Mouse (Mus musculus) kidney, embryonic 14.5 days (tissue): ENCODE results near the gene Dhdds. TPM values are rescaled to one million over a fixed set of nuclear protein-coding genes. Genes with fewer than 3 reads are reported as not detected.
A peak's percentile ranks its signal among the peaks of the same experiment; 100 is the strongest.

Source experiments
- ATAC-seq: fragments of 200-750 bp; cut with Nextera tagmentation; 2 replicates; pipeline ENCODE4 v1.8.0; 2017; ENCODE audit warnings: moderate number of reproducible peaks, mild to moderate bottlenecking, moderate TSS enrichment, moderate library complexity; ENCODE audit not compliant: low FRiP score, low TSS enrichment
- H3K27ac ChIP-seq: fragments of 300-500 bp; sonication (generic); 2 replicates; pipeline ENCODE4 v1.5.1; 2014; ENCODE audit warnings: low read depth, mild to moderate bottlenecking, low read length, moderate library complexity, mixed read lengths
- H3K27me3 ChIP-seq: fragments of 300-500 bp; sonication (generic); 2 replicates; pipeline ENCODE4 v1.6.1; 2014; ENCODE audit warnings: mild to moderate bottlenecking, low read length; ENCODE audit not compliant: control insufficient read depth, insufficient read depth
- H3K36me3 ChIP-seq: fragments of 300-500 bp; sonication (generic); 2 replicates; pipeline ENCODE4 v1.6.1; 2014; ENCODE audit warnings: low read length, mixed read lengths; ENCODE audit not compliant: control insufficient read depth, insufficient read depth
- H3K4me1 ChIP-seq: fragments of 300-500 bp; sonication (generic); 2 replicates; pipeline ENCODE4 v1.6.1; 2014; ENCODE audit warnings: low read length, mixed read lengths; ENCODE audit not compliant: control insufficient read depth, insufficient read depth
- H3K4me2 ChIP-seq: fragments of 300-500 bp; sonication (generic); replicated peaks from 2 replicates; pipeline ENCODE4 v1.6.1; 2014; ENCODE audit warnings: low read depth, mild to moderate bottlenecking, low read length
- H3K4me3 ChIP-seq: fragments of 300-500 bp; sonication (generic); 2 replicates; pipeline ENCODE4 v1.5.1; 2014; ENCODE audit warnings: mild to moderate bottlenecking, low read length
- H3K9ac ChIP-seq: fragments of 300-500 bp; sonication (generic); 2 replicates; pipeline ENCODE4 v1.6.1; 2014; ENCODE audit warnings: low read depth, mild to moderate bottlenecking, low read length, moderate library complexity
- H3K9me3 ChIP-seq: fragments of 300-500 bp; sonication (generic); 2 replicates; pipeline ENCODE4 v1.6.1; 2016; ENCODE audit warnings: low read length; ENCODE audit not compliant: control insufficient read depth
- WGBS: fragments of 180-500 bp; shearing (Covaris S2); extraction: QIAGEN DNeasy Blood & Tissue Kit; methylation state at CpG from one replicate; pipeline ENCODE4 v1.1.7; 2014; 5-methylcytosine and 5-hydroxymethylcytosine counted together
- polyA plus RNA-seq: library from polyadenylated mRNA; unstranded; fragments of >200 nt; fragmentation: Nextera tagmentation; extraction: Ambion mirVana; gene quantifications from 2 replicates; pipeline ENCODE4 v1.2.1, GENCODE M21; 2014

Gene Dhdds
- polyA plus RNA-seq, 1 experiment from 2014 or later = 42.9 TPM

DNA sequence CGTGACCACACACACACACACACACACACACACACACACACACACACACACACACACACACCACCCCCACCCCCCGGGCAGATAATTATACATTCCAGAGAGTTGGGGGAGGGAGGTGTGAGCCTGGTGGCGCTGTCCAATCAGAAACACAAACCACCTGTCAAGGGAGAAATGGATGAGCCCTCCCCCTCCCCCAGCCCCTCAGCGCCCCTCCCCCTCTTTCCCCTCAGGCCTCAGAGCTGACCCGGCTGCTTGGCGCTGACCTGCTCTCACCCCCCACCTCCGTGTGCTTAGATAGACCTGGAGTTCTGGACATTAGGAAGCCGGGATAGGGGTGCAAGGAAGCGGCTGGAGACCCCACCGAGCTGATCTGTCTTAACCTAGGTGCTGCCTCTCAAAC, 18.5 kb upstream of the Dhdds start:
- Histone ChIP-seq H3K27ac (no peak overlapping the region), H3K27me3 (peaks cover 21% of the 10 kb centered on the region), H3K4me3 (no peak overlapping the region)

DNA sequence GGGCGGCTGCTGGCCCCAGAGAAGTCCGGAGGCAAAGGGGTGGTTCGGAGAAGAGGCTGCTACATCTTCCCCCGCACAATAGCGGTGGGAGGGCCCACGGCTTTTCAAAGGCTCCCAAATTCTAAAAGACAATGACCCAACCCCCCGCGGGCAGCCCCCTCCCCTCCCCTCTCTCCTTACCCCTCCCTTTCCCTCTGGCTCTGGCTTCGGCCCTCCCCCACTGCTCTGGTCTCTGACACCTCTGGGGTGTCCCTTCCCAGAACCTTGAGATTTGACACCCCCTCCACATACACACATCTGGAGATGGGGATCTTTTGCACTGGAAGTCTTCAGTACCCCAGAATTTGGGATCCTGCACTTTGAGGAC, 18.0 kb upstream of the Dhdds start, which contains the start of gene Lin28a:
Gene Lin28a, minus strand, starts transcription at position 63 of the 367 bp plus-strand sequence.
- H3K4me1 ChIP-seq = peaks cover 30% of the 10 kb centered on the region
- no peak within 1 kb of the TSS for H3K27ac ChIP-seq
- no peaks in the 10 kb centered on the region for H3K36me3 ChIP-seq
- H3K4me2 ChIP-seq = peak within 1 kb of the TSS; percentile 47
- WGBS = 0% methylated on average over 9 of the region's 9 CpGs
- H3K27me3 ChIP-seq = peaks cover 21% of the 10 kb centered on the region
- H3K9ac ChIP-seq = no peak within 1 kb of the TSS
- no peaks in the 10 kb centered on the region for H3K9me3 ChIP-seq
- no peak for ATAC-seq
- peak within 1 kb of the TSS; percentile 22 for H3K4me3 ChIP-seq

More for the DNA sequence above, 18.5 kb upstream of the Dhdds start:
- no peaks in the 10 kb centered on the region for H3K9me3 ChIP-seq
- no peaks in the 10 kb centered on the region for H3K36me3 ChIP-seq
- no peak overlapping the region for H3K9ac ChIP-seq
- 0% methylated on average over 7 of the region's 10 CpGs for WGBS
- no peak for ATAC-seq
- H3K4me1 ChIP-seq = peaks cover 30% of the 10 kb centered on the region
- H3K4me2 ChIP-seq = peak overlapping the region; percentile 8; the same call in 1 of the 2 replicates

DNA sequence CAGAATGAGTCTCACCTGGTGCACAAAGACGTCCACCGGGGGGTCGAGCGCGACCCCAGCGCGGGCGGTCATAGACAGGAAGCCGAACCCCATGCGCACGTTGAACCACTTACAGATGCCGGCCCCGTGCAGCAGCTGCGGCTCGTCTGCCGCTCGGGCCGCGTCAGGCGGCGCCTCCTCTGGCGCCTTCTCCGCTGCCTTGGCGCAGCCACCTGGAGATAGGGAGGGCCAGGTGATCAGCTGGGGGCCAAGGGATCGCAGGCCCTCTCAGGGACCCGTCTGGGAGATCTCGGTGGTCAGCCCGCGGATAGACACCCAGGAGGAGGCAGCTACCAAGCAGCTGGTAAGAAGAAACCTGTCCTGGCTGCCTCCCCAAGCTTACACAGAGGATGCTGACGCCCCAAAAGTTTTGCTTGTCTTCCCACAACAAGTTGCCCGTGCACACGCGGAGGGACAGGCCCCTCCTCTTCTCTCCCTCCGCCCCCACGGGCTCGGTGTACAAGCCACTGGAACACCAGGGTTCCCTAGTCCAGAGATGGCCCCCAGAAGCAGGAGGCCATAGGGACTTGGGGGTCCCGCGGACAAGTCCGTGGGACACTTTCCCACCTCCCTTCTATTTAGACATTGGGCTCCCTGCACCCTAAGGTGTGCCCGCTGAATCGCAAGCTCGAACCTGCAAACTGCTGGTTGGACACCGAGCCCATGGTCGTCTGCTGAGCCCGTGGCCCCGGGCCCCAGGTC, 17.5 kb upstream of the Dhdds start:
- Histone ChIP-seq H3K4me2 (peak overlapping the region; percentile 47), H3K27me3 (peaks cover 21% of the 10 kb centered on the region), H3K9me3 (no peaks in the 10 kb centered on the region), H3K4me1 (peaks cover 30% of the 10 kb centered on the region), H3K36me3 (no peaks in the 10 kb centered on the region), H3K4me3 (peak overlapping the region; percentile 22), H3K27ac (no peak overlapping the region), H3K9ac (no peak overlapping the region)
- under 1% methylated on average over 42 of the region's 46 CpGs for WGBS
- ATAC-seq = no peak

DNA sequence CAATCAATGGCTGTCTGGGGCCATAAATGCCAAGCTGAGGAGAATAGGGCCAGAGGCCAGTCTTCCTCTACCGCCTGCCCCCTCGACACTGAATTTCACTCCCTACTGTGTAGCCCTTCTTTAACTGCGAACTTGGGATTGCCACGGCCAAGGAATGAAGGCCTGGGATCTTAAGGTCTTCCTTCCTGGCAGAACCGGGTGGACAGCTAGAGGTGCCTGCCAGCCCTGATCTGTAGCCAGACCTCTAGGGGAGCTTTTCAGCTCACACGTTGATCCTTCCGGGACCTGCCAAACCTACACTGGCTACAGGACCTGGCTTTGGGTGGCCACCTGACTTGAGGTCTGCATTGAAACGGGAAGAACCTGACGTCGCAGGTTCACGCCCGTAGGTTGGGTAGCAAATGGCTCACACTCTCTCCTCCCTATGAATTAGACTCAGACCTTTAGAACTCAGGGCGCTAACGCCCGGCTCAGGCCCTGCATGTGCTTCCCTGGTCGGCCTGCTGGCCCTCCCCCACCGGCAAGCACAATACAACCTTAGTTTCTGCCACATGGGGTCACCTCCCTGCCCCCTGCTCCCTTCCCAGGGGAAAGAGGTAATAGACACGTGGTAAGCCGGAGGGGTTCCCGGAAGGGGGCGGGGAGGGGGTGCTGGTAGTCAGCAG, 16.6 kb upstream of the Dhdds start:
- Histone ChIP-seq H3K4me1 (peaks cover 31% of the 10 kb centered on the region), H3K4me2 (peak overlapping the region; percentile 47), H3K9ac (no peak overlapping the region), H3K27ac (no peak overlapping the region), H3K36me3 (no peaks in the 10 kb centered on the region), H3K4me3 (peak overlapping the region; percentile 22; the same call in 1 of the 2 replicates), H3K27me3 (peaks cover 21% of the 10 kb centered on the region), H3K9me3 (no peaks in the 10 kb centered on the region)
- 2% methylated on average over 21 of the region's 21 CpGs for WGBS
- ATAC-seq = no peak

DNA sequence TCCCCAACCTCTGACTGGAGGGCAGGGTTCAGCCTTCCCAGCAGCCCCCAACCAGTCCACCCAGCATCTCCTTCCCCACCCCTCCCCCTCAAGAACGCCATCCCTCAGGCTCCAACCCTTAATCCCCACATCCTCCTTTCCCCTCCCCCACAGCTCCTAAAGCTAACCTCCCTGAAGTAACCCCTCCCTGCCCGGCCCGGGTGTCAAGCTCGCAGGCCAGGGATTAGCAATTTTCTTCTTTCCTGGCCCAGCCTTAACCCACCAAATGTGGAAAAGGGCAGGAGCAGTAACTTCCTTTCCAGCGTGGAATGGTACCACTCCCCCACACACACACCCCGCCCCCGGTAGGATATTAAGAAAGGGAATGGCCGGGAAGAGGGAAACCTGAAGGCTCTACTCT, 16.0 kb upstream of the Dhdds start:
- Histone ChIP-seq H3K9ac (no peak overlapping the region), H3K27me3 (peaks cover 21% of the 10 kb centered on the region), H3K9me3 (no peaks in the 10 kb centered on the region), H3K4me3 (no peak overlapping the region), H3K27ac (no peak overlapping the region), H3K36me3 (no peaks in the 10 kb centered on the region), H3K4me1 (peaks cover 37% of the 10 kb centered on the region), H3K4me2 (peak overlapping the region; percentile 17; the same call in 1 of the 2 replicates)
- WGBS = 3% methylated on average over 8 of the region's 8 CpGs
- ATAC-seq = no peak

DNA sequence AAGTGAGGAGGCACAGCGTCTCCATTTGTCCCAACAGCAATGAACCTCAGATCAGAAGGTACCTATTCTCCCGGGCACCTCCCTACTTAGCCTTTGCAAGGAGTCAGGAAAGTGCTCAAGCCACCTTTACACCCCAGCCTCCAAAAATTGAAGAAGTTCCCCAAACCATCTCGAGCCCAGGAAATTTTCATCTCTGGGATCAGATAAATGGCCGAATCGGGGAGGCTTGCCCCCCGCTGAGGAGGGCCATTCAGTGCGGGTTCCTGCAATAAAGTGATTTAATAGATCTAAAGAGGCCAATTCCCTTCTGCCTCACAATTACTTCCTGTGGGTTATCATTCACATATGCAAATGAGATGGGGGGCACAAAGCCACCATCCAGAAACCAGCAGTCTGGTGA, 15.5 kb upstream of the Dhdds start:
- ATAC-seq = no peak
- Histone ChIP-seq H3K27me3 (peaks cover 21% of the 10 kb centered on the region), H3K9ac (no peak overlapping the region), H3K4me3 (no peak overlapping the region), H3K9me3 (no peaks in the 10 kb centered on the region), H3K27ac (no peak overlapping the region), H3K4me1 (peaks cover 42% of the 10 kb centered on the region), H3K4me2 (no peak overlapping the region), H3K36me3 (no peaks in the 10 kb centered on the region)
- WGBS = 11% methylated on average over 7 of the region's 7 CpGs

DNA sequence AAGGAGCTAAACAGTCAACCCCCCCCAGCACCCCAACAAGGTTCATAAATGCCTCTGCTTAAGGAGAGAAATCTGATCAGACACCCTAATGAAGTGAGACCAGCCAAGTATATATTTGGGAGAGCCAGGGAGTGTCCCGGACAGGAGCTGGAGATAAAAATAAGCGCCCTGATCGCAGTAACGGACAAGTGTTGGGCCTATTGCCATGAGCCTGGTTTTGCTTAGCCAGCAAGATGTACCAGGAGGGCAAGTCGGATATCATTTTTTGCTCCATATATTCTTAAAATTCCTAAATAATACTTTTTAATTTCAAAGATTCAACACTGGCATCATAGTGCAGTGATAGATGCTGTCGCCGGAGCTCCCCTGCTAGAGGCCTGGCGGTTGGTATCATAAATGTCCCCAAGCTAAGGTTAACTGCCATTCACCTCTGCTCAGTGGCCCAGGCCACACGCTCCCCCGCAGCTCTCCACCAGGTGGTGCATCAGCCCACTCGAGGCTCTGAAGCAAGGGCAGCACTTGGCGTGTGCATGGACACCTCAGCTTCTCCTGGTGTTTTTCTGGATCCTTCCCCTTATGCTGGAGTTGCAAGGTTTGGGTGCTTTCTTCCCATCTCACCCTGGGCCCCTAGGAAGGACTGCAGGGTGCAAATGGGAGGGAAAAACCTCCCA, 12.3 kb upstream of the Dhdds start:
- WGBS = 34% methylated on average over 12 of the region's 12 CpGs

DNA sequence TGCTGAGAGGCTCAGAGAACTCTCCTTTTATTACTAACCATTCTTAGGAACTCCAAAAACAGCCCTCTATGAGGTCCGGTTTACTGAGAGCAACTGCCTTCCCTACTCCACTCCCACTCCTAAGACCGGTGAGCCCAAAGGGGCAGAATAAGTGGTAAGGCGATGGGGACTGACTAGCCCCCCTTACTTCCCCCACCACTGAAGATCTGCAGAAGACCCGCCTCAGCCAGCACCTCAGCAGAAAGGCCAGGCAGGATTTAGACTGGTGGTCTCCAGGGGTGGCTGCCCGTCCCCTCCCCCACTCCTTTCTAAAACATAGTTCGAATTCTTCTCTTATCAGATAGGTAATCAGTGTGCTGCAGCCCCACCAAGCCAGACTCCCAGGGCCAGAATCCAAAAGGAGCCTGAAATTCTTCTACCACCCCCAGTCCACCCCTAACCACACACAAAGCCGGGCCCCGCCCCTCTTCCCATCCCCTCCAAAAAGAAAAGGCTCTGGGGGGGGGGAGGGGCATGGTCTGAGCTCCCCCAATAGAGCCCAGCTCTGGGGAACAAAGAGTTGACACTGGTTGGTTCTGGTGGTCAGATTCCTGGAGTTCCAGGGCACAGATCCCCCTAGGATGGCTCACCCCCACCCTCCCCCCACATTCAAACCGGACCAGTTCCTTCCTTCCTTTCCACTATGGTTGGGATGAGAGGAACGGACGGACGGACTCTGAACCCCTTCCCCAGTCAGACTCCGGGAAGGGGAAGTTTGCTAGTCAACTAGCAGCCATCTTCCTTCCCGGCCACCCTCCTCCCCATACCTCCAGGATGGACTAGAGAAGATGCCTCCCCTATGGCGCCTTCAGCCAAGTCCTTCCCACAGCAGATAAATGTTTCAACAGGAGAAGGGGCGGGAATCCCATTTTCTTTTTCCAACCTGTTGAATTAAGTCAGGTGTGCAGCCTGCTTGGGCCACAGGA, 11.0 kb upstream of the Dhdds start:
- peak; percentile 40; the same call in 1 of the 2 replicates for ATAC-seq
- H3K4me3 ChIP-seq = no peak overlapping the region
- peaks cover 20% of the 10 kb centered on the region; the same call in 1 of the 2 replicates for H3K4me1 ChIP-seq
- no peaks in the 10 kb centered on the region; the same call in 1 of the 2 replicates for H3K27me3 ChIP-seq
- no peaks in the 10 kb centered on the region for H3K9me3 ChIP-seq
- no peak overlapping the region for H3K9ac ChIP-seq
- no peak overlapping the region for H3K27ac ChIP-seq
- WGBS = 25% methylated on average over 16 of the region's 16 CpGs
- H3K4me2 ChIP-seq = peak overlapping the region; percentile 12; the same call in 1 of the 2 replicates
- H3K36me3 ChIP-seq = no peaks in the 10 kb centered on the region

More for the DNA sequence above, 12.3 kb upstream of the Dhdds start:
- H3K4me2 ChIP-seq = no peak overlapping the region
- H3K27ac ChIP-seq = no peak overlapping the region
- peaks cover 32% of the 10 kb centered on the region for H3K4me1 ChIP-seq
- no peak overlapping the region for H3K4me3 ChIP-seq
- no peaks in the 10 kb centered on the region for H3K36me3 ChIP-seq
- ATAC-seq = no peak
- H3K9ac ChIP-seq = no peak overlapping the region
- H3K27me3 ChIP-seq = peaks cover 6% of the 10 kb centered on the region
- no peaks in the 10 kb centered on the region for H3K9me3 ChIP-seq
